Mouse (Mus musculus) heart, postnatal 0 days (tissue): ENCODE measurements around the gene Hoxa1.

Experiments used
- CTCF ChIP-seq: IDR thresholded peaks from 2 replicates; pipeline ENCODE4 v1.5.1; 2016; ENCODE audit warnings: antibody characterized with exemption, control low read depth, low read depth
- EP300 ChIP-seq: IDR thresholded peaks from 2 replicates; pipeline ENCODE4 v1.6.1; 2016; ENCODE audit warnings: antibody characterized with exemption, low read depth

DNA sequence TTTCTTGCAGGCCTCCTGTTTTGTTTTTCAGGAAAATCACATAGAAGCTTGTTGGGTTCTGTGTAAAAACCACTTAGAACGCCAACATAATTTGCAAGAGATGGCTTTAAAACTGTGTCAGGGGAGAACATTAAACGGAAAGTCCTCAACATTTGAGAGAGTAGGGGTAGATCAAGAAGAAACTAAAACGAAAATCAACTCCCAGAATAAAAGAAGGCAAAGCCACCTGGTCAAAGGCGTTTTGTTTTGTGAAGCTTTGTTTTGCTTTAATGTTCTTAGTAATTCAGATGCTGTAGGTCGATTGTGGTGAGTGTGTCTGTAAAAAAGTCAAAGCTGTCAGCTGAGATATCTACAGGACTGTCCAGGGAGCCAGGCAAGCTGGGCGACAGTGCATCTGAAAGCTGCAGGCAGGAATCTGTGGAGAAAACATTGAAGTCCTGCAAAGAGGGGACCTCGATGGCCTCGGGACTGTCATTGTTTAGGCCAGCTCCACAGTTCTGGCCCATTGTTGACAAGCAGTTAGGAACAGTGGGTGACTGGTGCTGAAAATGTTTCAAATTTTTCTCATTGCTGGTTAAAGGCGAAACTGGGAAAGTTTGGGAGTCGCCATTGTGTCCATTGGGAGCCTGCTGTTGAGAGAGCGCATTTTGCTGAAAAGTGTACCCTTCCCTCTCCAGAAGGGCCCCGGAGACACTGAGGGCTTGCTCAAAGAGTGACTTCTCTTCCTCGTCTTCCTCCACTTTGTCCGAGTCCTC lies 4.7 kb upstream of the Hoxa1 start:
- TF ChIP-seq CTCF = no peak
- TF ChIP-seq EP300 = no peak
